Mouse (Mus musculus) liver, adult (tissue): ENCODE measurements around the gene Ankle2.

Experiments
- GATA4 ChIP-seq: IDR thresholded peaks from 2 replicates; pipeline ENCODE4 v1.6.1; 2014; ENCODE audit warnings: mild to moderate bottlenecking, low read length; ENCODE audit not compliant: insufficient replicate concordance

Ankle2 gene

GRCm38 (mm10) chr5:110274147-110274546, 43.3 kb downstream of the Ankle2 start:
- TF ChIP-seq GATA4 = no peak

- no peak for TF ChIP-seq GATA4
These were observed 44.0 kb downstream of the Ankle2 start for GRCm38 (mm10) chr5:110274846-110275245.

DNA sequence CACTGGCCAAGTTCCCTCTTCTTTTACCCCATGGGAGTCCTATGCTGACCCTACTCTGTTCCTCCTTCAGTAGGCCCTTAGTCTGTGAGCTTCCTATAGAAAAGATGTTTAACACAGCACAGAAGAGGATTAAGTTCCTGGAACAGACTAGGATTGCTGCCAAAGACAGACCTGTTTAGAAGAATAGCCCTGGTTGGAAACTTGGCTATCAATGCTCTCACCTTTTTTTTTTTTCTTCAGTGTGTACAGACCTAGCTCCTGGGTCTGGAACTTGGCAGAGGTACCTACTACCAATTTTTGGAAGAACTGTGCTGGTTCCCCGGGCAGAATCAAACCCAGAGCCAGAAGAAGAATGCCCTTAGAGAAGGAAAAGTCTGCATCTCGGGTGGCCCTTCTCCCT, 45.6 kb downstream of the Ankle2 start:
- no peak for TF ChIP-seq GATA4

DNA sequence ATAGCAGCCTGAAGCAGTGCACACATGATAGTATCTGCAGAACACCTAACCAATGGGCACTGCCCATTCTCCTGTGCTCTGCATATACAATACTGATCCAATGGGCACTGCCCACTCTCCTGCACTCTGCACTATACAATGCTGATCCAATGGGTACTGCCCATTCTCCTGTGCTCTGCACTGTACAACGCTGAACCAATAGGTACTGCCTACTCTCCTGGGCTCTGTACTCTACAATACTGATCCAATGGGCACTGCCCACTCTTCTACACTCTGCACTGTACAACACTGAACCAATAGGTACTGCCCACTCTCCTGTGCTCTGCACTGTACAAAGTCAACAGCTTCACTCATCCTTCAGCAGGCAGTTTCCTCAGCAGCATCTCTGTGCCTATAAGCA, 46.1 kb downstream of the Ankle2 start:
- no peak for TF ChIP-seq GATA4

- TF ChIP-seq GATA4 = no peak
These were observed 51.2 kb downstream of the Ankle2 start for GRCm38 (mm10) chr5:110281984-110282383.

GRCm38 (mm10) chr5:110284536-110284935, 53.7 kb downstream of the Ankle2 start:
- TF ChIP-seq GATA4 = peak; percentile 47; the same call in 1 of the 2 replicates

- no peak for TF ChIP-seq GATA4
These were observed 54.4 kb downstream of the Ankle2 start for GRCm38 (mm10) chr5:110285156-110285555.

DNA sequence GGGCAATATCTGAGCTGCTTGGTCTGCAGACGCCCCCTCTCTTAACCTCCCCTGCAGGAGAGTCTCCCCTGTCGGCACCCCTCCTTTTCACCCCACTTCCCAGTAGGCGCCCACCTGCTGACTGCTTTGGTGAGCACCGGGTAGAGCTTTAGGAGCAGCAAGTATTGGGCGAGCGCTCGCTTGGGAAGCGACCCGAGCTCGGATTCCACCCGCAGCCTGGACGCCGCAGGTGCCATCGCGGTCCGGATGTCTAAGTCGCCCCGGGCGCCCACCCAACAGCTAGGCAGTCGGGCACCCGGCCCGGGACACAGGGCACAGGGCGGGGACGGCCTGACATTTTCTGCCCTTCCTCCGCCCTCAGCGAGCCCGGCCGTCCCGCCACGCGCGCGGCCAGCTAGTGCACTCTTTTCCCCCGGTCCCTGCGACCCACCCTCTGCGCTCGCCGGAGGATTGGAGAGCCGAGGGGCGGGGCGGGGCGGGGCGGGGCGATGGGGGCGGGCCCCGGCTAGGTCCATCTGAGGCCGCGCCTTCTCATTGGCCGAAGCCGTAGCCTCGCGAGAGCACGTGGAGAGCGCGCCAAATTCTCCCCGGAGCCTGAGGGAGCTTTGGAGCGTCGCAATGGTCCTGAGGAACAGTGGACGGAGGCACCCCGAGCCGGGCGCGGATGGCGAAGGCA, 55.1 kb downstream of the Ankle2 start, which contains the start of the genes Pxmp2 and Pole:
Gene Pxmp2, minus strand, starts transcription at position 417 of the 676 bp plus-strand sequence.
Gene Pole, plus strand, starts transcription at position 537 of the 676 bp plus-strand sequence.
- no peak for TF ChIP-seq GATA4

- TF ChIP-seq GATA4 = no peak
These were observed 55.8 kb downstream of the Ankle2 start for GRCm38 (mm10) chr5:110286446-110287083.

DNA sequence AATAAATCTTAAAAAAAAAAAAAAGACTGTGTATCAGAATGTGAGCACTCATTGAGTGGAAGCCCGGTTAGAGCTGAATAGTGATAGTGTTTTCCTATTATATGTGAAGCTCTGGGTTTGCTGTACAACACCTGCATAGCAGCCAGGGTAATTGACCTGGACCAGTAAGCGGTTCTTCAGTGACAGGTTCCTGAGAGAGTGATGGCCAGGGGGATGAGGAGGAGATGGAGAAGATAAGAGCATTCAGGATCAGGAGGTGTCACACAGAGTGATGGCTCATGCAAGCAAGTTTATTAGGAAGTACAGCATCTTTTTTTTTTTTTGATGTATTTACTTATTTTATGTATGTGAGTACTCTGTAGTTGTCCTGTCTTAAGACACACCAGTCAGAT, 56.3 kb downstream of the Ankle2 start:
- no peak for TF ChIP-seq GATA4

DNA sequence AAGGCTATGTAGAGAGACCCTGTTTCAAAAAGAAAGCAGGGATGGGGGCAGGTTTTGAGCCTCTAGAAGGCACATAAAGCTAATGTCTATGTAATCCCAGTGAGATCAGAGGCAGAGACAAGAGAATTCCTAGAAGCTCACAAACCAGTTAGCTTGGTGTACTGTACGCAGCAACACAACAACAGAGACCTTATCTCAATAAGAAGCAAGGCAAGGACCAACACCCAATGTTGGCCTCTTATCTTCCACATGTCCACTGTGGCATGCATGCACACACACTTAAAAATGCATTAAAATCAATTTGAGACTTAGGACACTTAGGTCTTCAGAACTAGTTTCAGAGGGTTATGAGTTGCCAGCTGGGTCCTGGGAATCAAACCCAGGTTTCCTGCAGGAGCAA, 60.8 kb downstream of the Ankle2 start:
- no peak for TF ChIP-seq GATA4

DNA sequence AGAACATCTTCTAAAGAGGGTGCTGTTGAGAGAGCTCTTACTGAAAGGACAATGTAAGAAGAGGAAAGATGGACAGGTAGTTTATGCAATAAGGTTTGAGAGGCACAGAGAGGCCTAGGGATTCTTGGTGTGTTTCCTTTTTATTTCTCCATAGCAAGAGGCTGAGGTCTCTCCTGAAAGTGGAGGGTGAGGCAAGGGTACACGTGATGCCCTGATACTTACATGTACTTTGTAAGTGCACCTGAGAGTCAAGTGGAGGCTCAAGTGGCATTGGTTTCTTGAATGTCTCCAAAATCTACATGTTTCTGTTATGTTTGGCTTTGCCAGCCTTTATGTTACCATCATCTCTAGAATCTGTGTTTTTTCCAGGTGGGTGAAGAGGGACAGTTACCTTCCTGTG, 65.8 kb downstream of the Ankle2 start:
- no peak for TF ChIP-seq GATA4

- no peak for TF ChIP-seq GATA4
These were observed 69.8 kb downstream of the Ankle2 start for GRCm38 (mm10) chr5:110300591-110300990.
